Mouse (Mus musculus): ENCODE data around the gene Slc9b1. TPM values are rescaled to one million over a fixed set of nuclear protein-coding genes. Genes with fewer than 3 reads are reported as not detected.

The Slc9b1 gene
- total RNA-seq, 1 experiment from 2014 or later, result 1.2 TPM

DNA sequence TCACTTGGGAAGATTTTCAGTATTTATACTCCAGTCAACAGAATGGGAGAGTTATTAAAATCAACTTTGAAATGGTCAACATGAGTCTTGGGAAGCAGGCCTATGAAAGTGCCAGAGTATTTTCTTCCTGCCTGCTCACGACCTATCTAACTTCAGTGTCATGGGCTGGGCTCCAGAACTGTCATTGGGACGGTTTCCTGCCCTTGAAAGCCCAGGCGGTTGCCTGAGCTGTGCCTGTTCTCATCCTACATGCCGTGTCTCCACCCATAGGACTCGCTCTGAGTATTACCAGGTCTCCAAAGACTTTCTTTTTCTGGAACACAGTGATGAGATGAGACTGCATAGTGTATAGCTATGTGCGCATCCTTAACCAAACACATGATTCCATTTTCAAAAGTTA lies 45.4 kb downstream of the Slc9b1 start:
- DNase-seq, result peak; percentile 17

DNA sequence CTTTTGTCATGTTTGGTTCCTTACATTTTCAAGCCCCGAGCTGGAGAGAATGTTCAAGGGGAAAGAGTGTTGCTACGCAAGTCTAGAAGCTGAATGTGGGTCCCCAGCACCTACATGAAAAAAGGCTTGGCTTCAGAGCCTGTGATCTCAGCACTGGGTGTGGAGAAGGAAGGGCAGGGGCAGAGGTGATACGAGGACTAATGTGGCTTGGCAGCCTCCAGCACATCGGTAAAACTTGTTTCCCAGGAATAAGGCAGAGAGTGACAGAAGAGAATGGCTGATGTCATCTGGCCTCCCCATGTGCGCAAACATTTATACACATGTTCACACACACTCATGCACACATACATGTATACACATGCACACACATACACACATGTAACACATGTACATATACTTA lies 47.3 kb downstream of the Slc9b1 start:
- DNase-seq, result no peak

DNA sequence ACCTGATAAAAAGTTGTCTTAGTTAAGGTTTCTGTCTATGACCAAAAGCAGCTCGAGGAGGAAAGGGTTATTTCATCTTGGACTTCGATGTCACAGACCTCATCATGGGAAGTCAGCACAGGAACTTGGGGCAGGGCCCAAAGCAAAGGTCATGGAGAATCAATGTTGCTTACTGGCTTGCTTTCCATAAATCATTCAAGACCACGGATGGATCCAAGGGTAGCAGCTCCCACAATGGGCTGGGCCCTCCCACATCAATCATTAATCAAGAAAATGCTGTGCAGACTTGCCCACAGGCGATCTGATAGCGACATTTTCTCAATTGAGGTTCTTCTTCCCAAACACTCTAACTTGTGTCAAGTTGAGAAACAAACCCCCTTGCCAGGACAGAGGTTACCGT lies 48.3 kb downstream of the Slc9b1 start:
- no peak for DNase-seq

DNA sequence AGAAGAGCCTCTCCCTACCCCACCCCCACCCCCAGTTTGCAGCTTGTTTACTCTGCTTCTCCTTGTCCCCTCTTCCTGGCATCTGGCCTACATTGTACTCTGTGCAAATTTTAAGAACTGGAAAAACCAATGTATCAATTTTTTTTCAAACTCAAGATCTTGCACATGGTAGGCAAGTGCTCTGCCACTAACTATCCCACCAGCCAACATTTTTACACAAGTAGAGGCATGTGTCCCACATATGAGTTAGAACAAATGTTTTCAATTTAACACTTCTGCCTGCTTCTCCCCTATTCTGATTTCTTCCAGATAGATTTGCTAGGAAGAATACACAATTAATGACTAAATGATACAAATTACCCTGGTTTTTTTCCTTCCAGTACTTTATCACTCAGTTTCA lies 49.3 kb downstream of the Slc9b1 start:
- DNase-seq, result no peak

DNA sequence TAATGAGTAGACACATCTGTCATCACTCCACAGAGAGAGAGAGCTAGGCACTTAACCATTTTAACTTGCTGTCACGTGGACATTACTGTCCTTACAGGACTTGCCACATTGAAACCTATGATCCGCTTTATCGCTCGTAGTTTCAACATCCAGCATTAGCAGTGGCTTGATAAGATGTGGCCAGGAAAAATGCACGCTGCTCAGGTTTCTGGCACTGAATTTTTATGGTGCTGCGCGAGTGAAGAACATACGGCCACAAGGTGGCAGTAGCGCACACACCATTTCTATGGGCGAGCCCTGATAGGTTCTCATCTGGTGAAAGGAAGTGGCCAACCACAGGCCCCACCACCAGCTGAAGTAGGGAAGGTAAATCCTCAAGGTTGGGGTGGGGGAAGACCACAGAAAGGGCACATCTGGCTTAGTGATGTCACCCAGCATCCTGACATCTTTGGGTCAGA lies 54.4 kb downstream of the Slc9b1 start:
- DNase-seq, result peak; percentile 85

DNA sequence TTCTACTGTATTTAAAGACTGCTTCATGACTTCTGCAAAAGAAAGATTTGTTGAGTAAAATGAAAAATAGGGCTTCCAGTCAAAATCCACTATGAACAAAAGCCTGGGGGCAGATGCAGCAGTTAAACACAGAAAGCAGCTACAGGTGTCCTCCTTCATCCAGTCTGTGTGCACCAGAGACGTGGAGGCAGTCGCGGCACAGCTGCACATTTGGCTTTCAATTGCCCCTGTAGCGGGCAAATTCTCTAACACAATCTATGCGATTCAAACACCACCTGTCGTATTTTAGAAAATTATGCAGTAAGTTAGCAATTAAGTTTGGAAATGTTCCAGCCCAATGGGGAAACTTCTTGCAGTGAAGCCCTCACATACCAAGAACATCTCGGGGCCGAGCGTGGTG lies 55.4 kb downstream of the Slc9b1 start:
- DNase-seq, result no peak

DNA sequence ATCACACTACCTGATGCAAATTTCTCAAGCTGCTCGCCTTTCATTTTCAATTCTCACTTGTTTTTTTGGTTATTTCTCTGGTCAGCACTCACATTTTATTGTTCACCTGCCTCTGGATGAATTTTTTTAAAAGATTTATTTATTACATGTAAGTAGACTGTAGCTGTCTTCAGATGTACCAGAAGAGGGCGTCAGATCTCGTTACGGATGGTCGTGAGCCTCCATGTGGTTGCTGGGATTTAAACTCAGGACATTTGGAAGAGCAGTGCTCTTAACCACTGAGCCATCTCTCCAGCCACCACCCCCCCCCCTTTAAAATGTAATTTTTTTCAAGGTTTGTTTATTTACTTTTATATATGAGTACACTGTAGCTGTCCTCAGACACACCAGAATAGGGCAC lies 56.0 kb downstream of the Slc9b1 start:
- DNase-seq, result no peak

DNA sequence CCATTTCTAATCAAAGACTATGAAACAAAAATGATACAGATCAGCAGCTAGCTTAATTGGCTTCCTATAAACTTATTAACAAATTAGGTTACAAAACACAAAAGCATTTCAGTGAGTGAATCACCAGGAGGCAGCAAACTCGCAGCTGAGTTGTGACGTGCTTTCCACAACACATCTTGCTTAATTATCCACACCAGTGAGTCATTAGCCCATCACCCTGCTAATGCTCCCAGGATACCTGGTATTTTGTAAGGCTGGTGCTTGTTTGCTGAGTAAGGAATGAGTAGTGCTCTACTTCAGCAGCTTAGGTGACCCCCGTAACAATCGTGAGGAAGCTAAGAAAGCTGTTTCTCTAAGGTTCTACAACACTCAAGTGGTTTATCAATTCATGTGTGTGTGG lies 56.8 kb downstream of the Slc9b1 start:
- DNase-seq, result no peak

DNA sequence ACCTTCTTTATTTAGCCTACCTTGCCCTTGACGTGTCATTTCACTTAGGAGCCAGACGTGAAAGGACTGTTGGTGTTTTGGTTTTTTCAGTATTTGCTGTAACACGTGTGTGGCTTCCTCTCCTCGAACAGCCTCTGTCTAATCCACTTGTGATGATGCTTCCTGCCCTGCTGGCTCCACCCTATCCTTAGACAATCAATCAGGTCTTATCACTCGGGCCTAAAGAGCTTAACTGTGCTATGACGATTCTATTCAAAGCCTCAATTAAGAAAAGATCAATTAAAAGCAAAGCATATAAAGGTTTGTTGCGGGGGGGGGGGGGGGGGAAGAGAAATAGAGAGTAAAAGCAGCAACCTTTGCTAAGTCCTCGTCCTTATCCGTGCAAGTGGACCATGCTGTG lies 59.5 kb downstream of the Slc9b1 start:
- no peak for DNase-seq

DNA sequence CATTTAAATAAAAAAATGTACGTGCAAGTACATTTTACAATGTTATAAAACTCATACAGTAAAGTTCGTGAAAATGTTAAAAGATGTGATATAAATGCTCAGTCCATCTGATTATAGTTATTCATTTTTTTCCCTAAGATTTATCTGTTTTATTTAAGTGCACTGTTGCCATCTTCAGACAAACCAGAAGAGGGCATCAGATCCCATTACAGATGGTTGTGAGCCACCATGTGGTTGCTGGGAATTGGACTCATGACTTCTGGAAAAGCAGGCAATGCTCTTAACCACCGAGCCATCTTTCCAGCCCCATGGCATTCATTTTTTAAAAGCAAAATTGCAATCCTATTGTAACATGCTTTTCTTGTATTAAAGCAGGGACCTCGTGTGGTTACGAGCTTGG lies 61.4 kb downstream of the Slc9b1 start:
- DNase-seq, result no peak

DNA sequence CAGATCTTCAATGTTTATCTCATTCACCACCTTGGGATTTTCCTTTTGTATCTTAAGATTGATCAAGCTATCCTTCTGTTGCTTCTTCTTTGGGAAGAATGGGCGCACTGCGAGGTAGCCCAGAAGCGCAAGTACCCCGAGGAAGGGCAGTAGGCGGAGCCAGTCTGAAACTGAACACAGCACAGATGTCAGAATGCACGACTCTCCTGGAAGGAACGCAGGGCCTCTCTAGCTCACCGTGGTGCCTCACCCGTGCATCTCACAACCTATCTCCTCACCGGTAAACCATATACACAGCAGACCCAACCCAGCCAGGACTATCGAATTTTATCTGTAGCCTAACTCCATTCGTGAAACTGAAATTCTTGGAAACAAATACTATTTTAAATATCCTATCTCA lies 63.2 kb downstream of the Slc9b1 start:
- no peak for DNase-seq

DNA sequence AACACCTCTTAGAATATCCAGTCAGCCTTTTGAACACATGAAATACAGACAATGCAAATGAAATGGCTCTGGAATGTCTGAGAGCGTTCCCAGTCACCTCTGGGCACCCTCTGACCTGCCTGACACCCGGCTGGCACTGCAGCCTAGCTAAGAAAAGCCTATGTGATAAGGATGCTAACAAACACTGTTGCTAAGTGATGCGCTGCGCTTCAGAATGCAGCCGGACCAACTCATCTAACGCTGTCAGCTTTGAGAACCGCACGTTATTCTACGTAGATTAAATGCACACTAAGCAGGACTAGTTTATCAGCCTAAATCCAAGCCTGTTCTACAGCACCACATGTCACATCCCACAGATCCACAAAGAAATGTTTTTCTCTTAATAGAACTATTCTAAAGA lies 64.0 kb downstream of the Slc9b1 start:
- DNase-seq, result no peak

DNA sequence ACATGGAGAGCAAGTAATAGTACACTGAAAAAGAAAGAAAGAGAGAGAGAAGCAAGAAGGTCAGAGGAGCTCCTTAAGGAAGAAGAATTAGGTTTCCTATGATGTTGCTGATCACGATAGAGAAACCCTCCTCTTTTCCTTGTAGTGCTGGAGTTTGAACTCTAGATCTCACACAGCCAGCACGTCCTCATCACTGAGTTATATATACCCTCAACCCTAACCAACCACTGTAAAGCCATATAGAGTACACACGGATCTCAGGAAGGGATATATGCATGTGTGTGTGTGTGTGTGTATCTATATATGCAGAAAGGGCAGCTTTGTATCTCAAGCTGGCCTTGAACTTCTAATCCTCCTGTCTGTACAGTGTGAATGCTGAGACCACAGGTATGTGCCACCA lies 69.4 kb downstream of the Slc9b1 start:
- no peak for DNase-seq

DNA sequence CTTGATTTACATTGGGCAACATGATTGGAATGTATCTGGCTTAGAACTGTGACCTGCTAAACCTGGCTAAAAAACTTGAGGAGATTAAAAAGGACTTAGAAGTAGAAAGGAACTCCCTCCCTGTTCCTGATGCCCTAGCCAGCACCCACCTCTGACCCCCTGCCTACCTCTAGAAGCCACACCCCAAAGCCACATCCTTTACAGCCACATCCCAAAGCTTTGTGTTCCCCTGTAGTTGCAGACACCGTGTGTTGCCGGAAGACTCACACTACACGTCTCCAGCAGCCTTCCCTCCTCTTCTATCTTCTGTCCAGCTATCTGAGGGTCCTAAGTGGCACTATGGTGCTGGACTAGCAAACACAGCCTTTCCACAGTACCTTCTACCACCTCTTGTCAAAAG lies 70.0 kb downstream of the Slc9b1 start:
- no peak for DNase-seq

DNA sequence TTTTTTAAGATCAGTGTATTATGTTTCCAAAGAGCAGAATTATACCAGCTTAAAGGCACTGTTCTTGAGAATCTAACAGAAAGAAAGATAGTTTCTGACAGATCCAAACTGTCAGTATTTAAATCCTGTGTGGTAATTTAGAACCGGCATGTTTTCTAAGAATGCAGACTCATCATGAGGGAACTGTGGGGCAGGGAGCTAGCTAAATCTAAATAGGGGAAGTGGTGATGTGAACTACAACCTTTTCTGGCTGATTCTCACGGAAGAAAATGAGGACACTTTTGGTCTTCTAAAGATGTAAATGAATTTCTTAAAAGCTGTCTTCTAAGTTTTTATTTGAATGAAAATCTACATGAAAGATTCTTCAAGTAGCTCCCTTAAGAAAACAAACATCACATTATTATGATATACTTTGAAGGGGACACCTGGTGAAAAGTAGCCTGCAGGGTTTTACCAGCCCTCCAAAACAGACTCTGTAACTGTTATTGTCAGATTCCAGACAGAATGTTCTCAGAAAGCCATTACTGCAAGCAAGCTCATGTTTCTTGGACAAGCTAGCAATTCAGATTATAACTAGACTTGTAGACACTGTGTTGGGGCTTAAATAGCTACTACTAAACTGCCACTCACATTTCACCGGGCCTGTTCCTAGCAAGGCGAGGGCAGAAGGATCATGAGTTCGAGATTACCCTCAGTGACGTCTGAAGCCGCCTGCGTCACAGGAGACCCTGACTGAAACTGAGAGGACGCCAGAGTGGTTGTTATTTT lies 72.9 kb downstream of the Slc9b1 start:
- DNase-seq, result no peak

DNA sequence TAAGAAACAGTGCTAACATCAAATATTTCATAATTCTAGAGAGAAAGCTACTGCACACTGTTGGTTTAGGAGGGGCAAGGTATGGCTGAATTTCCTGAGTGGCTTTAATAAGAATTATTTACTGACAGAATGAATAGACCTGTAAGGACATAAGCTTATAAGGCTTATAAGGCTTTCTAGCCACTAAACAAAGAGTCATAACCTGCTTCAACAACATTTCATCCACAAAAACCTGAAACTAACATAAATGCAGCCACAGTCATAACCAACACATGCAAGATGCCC lies 73.4 kb downstream of the Slc9b1 start:
- no peak for DNase-seq

DNA sequence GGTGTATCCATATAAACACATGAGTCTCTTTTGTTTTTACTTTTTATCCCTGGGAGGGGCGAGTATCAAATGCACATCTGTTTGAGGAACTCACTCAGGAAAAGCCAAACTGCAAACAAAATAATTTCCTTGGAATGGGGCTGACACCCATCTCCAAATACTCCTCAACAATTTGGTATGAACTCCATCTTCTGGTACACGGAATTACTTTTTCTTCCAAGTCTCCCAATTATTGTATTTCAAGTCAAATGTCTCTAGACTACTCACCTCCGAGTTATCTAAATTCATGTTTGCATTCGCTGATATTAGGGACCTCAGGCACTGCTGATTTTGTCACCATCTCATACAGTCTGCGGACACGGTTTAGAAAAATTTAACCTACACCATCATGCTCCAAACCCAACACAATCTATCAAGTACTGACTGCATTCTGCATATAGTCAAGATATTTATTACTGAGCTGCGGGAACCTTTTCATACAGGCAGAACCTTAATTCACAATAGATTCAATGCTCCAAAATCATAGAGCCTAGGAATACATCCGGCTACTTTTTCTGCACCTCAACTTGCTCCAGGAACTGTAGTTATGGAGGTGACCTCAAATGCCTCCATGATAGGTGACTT lies 74.5 kb downstream of the Slc9b1 start:
- DNase-seq, result no peak

DNA sequence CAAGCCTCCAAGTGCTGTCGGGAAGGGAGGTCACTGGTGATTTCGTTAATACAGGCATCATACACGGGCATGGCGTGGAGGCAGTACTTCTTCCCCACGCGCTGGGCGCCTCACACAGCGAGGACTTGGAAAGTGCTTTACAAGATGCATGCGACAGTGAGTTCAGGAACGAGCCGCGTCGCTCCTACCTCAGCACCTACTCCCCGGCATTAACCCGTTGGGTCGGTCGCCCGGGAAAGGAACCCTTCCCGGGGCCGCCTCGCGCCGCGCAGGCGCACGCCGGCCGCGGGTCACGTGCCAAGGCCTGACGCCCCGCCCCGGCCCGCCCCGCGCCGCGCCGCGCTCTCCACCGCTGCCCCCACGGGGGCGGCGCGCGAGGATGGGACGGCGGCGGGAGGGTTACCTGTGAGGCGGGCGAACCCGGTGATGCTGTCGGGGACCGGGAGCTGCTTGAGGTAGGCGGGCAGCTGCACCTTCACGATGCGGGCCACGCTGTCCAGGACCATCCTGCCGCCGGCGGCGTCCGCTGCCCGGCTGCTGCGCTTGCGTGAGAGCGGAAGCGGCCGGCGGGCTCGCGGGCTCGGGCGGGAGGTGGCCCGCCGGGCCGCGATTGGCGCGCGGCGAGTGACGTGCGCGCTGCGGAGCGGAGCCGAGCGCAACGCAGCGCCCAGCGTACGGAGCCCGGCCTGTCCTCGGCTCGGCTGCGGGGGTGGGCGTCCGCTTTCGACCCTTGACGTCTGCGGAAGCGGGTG lies 75.2 kb downstream of the Slc9b1 start:
- peak; percentile 88 for DNase-seq

DNA sequence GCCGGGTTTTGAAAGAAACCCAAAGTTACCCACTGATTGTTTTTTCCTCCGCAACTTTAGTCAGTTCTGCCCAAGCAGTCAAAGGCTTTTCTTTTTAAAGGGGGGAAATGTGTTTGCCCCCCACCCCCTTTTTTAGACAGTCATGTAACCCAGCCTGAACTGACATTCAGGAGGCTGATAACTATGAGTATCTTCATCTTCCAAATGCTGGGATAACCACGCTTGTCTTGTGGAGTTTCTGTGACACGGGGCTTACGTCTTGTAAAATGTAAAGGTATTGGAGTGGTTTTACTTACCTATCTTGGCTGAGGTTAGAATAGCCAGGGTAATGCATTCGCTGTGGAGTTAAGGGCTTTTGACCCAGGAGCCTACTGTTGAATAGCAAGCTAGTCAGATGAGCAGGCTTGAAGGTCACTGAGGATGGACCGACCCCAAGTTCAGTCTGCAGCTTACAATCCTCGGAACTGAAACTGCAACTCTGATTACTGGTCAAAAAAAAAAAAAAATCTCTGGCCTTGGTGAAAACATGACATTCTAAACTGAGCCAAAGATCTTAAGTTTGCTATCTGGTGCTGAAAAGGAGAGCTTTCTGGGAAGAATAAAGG lies 75.9 kb downstream of the Slc9b1 start, which contains the start of gene Cisd2:
Gene Cisd2, minus strand, starts transcription at position 318 of the 605 bp plus-strand sequence.
- DNase-seq, result no peak

DNA sequence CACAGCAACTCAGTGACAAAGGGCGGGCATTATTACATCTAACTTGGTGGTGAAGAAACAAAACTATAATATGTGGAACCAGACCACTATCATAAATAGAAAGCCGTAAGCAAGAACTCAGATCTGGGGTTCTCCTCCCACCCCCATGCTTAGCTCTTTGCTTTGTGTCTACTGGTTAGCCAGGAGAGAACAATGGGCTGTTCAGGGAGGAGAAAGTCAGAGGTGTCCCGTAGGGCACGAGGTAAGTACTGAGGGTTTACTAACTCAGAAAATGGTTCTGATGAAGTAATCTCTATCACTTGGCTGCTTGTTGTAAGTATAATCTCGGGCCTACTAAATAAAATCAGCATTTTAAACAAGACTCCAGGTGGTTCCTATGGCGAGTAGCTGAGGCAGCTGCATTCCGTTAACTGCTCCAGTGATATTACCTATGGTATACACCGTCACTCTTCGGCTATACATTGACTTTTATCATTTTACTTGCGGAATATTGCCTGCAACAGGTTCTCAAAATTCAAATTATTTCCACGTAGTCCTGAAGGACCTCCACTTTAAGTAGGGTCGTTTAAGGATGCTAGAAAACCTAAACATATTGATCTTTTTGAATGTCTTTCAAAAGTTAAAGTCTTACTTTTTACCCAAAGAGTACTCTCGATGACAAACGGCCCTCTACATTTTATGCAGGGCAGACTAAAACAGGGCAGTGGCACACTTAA lies 89.2 kb downstream of the Slc9b1 start:
- DNase-seq, result no peak

DNA sequence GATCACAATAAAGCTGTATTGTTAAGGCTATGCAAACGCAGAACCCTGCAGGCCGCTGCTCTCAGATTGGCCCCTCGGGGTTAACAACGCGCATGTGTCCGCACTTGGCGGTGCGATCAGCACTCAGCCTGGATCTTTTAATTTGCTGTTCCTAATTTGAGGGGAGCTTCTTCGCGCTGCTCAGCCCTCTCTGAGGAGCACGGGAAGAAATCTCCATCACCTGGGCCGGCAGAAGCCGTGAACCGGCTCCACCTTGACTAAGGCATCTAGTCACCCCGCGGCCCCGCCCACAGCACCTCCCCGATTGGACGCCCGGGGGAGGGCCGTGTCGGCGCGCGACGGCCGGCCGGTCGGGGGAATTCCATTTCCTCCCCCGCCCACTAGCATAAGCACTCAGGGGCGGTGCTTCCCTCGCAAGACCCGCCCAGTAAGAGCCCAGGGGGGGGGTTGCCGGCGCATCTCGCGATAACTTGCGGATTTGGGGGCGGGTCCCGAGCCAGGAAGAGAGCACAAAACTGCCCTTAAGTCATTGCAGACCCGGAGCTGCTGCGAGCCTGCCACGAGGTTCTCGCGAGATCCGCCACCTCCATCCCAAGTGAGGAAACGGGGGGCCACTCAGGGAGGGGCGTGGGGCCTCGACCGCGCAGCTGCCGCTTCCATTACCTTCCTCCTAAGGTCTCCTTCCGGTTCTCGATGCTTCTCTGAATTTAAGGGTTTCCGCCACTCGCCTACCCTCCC lies 90.1 kb downstream of the Slc9b1 start, which contains the start of gene Ube2d3:
Gene Ube2d3, plus strand, starts transcription at position 392 of the 738 bp plus-strand sequence.
- DNase-seq, result peak; percentile 98

DNA sequence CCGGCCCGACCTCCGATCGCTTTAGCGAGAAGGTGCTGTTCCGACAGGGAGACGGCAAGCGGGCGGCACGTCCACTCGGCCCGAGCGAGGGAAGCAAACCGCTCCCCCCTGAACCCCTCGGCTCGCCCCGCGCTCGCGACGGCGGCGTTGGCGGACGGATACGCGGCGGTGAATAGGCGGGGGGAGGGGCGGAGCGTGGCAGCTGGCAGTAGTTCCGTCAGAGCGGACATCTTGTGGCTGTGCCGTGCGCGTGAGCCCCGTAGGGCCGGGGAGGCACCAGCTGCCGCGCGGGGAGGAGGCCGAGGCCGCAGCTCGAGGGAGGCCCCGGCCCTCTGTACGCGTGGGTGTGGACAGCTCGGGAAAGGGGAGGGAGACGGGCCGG lies 90.7 kb downstream of the Slc9b1 start:
- peak; percentile 91 for DNase-seq
